Mouse (Mus musculus): ENCODE results near the gene Hsd17b6. TPM values are rescaled to one million over a fixed set of nuclear protein-coding genes. Genes with fewer than 3 reads are reported as not detected.

Hsd17b6 gene
- polyA plus RNA-seq, 2 experiments: not detected

DNA sequence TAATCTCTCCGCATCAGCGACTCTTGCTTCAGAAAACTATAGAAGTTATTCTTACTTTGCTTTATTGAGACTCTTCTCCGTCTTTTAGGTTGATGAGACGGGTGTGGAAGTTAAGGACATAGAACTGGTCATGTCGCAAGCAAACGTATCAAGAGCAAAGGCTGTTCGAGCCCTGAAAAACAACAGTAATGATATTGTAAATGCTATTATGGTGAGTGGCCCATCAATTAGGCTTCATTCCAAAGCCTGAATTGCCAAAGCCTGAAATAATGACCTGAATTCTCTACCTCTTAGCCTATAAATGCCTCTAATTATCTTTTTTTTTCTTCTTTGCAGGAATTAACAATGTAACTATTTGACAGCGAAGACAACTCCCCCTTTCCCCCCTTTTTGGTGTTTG is 40.7 kb upstream of the Hsd17b6 start:
- H3K27me3 ChIP-seq (ENCODE audit: control insufficient read depth, insufficient read depth, low read length): no peaks in the 10 kb centered on the region
- H3K4me3 ChIP-seq (replicated peaks; ENCODE audit: low read length): no peak overlapping the region
- H3K36me3 ChIP-seq (ENCODE audit: control insufficient read depth, insufficient read depth, low read length): peaks cover 81% of the 10 kb centered on the region
- H3K27ac ChIP-seq (replicated peaks; ENCODE audit: low read depth, low read length): no peak overlapping the region
- no peak for TF ChIP-seq POLR2A (IDR thresholded peaks at IDR 0.05; ENCODE audit: borderline replicate concordance, extremely low read depth, insufficient read depth, insufficient read length)
- ATAC-seq (ENCODE audit: low FRiP score, low read depth) (no peak), DNase-seq (ENCODE audit: low spot score) (no peak)
- H3K4me2 ChIP-seq (replicated peaks; ENCODE audit: low read depth, low read length, severe bottlenecking): no peak overlapping the region
- WGBS: 96% methylated on average over 8 of the region's 8 CpGs
- H3K4me1 ChIP-seq (ENCODE audit: control insufficient read depth, insufficient read depth, low read length): no peaks in the 10 kb centered on the region
- H3K9me3 ChIP-seq (ENCODE audit: control insufficient read depth, low read length): no peaks in the 10 kb centered on the region
- H3K9ac ChIP-seq (ENCODE audit: low read depth, low read length, severe bottlenecking): no peak overlapping the region

DNA sequence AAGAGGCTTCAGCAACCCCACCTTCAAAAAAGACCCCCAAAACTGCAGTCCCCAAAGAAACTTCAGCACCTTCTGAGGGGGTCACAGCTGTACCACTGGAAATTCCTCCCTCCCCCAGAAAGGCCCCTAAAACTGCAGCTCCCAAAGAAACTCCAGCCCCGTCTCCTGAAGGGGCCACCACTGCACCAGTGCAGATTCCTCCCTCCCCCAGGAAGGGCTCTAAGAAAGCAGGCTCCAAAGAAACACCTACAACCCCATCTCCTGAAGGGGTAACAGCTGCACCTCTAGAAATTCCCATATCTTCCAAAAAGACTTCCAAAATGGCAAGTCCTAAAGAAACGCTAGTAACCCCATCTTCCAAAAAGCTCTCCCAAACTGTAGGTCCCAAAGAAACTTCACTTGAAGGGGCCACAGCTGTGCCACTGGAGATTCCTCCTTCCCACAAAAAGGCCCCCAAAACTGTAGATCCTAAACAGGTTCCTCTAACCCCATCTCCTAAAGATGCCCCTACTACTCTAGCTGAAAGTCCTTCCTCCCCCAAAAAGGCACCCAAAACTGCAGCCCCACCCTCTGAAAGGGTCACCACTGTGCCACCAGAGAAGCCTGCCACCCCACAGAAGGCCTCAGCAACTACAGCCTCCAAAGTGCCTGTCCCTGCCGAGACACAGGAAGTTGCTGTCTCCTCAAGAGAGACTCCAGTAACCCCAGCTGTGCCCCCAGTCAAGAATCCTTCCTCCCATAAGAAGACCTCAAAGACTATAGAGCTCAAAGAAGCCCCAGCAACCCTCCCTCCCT is 35.8 kb upstream of the Hsd17b6 start:
- Histone ChIP-seq H3K4me1 (ENCODE audit: control insufficient read depth, insufficient read depth, low read length) (peaks cover 11% of the 10 kb centered on the region), H3K4me2 (replicated peaks; ENCODE audit: low read depth, low read length, severe bottlenecking) (no peak overlapping the region), H3K27me3 (ENCODE audit: control insufficient read depth, insufficient read depth, low read length) (no peaks in the 10 kb centered on the region), H3K4me3 (replicated peaks; ENCODE audit: low read length) (no peak overlapping the region), H3K9me3 (ENCODE audit: control insufficient read depth, low read length) (no peaks in the 10 kb centered on the region), H3K9ac (ENCODE audit: low read depth, low read length, severe bottlenecking) (no peak overlapping the region), H3K36me3 (ENCODE audit: control insufficient read depth, insufficient read depth, low read length) (peaks cover 97% of the 10 kb centered on the region), H3K27ac (replicated peaks; ENCODE audit: low read depth, low read length) (no peak overlapping the region)
- no peak for ATAC-seq (ENCODE audit: low FRiP score, low read depth)
- TF ChIP-seq POLR2A (IDR thresholded peaks at IDR 0.05; ENCODE audit: borderline replicate concordance, extremely low read depth, insufficient read depth, insufficient read length): no peak
- 72% methylated on average over 3 of the region's 3 CpGs for WGBS
- no peak for DNase-seq (ENCODE audit: low spot score)

DNA sequence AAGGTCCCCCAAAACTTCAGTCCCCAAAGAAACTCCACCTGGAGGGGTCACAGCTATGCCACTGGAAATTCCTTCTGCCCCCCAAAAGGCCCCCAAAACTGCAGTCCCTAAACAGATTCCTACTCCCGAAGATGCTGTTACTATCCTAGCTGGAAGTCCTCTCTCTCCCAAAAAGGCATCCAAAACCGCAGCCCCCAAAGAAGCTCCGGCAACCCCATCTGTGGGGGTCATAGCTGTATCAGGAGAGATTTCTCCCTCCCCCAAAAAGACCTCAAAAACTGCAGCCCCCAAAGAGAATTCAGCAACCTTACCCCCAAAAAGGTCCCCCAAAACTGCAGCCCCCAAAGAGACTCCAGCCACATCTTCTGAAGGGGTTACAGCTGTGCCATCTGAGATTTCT is 35.1 kb upstream of the Hsd17b6 start:
- no peak overlapping the region for H3K27ac ChIP-seq (replicated peaks; ENCODE audit: low read depth, low read length)
- WGBS: 85% methylated on average over 3 of the region's 3 CpGs
- no peak overlapping the region for H3K4me2 ChIP-seq (replicated peaks; ENCODE audit: low read depth, low read length, severe bottlenecking)
- H3K4me1 ChIP-seq (ENCODE audit: control insufficient read depth, insufficient read depth, low read length): peaks cover 16% of the 10 kb centered on the region
- DNase-seq (ENCODE audit: low spot score) (no peak), ATAC-seq (ENCODE audit: low FRiP score, low read depth) (no peak)
- H3K4me3 ChIP-seq (replicated peaks; ENCODE audit: low read length): no peak overlapping the region
- H3K27me3 ChIP-seq (ENCODE audit: control insufficient read depth, insufficient read depth, low read length): no peaks in the 10 kb centered on the region
- H3K9me3 ChIP-seq (ENCODE audit: control insufficient read depth, low read length): no peaks in the 10 kb centered on the region
- no peak overlapping the region for H3K9ac ChIP-seq (ENCODE audit: low read depth, low read length, severe bottlenecking)
- no peak for TF ChIP-seq POLR2A (IDR thresholded peaks at IDR 0.05; ENCODE audit: borderline replicate concordance, extremely low read depth, insufficient read depth, insufficient read length)
- H3K36me3 ChIP-seq (ENCODE audit: control insufficient read depth, insufficient read depth, low read length): peaks cover 89% of the 10 kb centered on the region

GRCm38 (mm10) chr10:128041636-128042035 is 34.2 kb upstream of the Hsd17b6 start:
- WGBS: 77% methylated on average over 4 of the region's 4 CpGs
- no peak for ATAC-seq (ENCODE audit: low FRiP score, low read depth)
- no peak overlapping the region for H3K27ac ChIP-seq (replicated peaks; ENCODE audit: low read depth, low read length)
- H3K9ac ChIP-seq (ENCODE audit: low read depth, low read length, severe bottlenecking): no peak overlapping the region; the same call in 1 of the 2 replicates
- no peak overlapping the region for H3K4me3 ChIP-seq (replicated peaks; ENCODE audit: low read length)
- no peaks in the 10 kb centered on the region for H3K27me3 ChIP-seq (ENCODE audit: control insufficient read depth, insufficient read depth, low read length)
- no peak overlapping the region for H3K4me2 ChIP-seq (replicated peaks; ENCODE audit: low read depth, low read length, severe bottlenecking)
- no peak for TF ChIP-seq POLR2A (IDR thresholded peaks at IDR 0.05; ENCODE audit: borderline replicate concordance, extremely low read depth, insufficient read depth, insufficient read length)
- no peaks in the 10 kb centered on the region for H3K9me3 ChIP-seq (ENCODE audit: control insufficient read depth, low read length)
- peaks cover 82% of the 10 kb centered on the region for H3K36me3 ChIP-seq (ENCODE audit: control insufficient read depth, insufficient read depth, low read length)
- DNase-seq (ENCODE audit: low spot score): no peak
- peaks cover 21% of the 10 kb centered on the region for H3K4me1 ChIP-seq (ENCODE audit: control insufficient read depth, insufficient read depth, low read length)

DNA sequence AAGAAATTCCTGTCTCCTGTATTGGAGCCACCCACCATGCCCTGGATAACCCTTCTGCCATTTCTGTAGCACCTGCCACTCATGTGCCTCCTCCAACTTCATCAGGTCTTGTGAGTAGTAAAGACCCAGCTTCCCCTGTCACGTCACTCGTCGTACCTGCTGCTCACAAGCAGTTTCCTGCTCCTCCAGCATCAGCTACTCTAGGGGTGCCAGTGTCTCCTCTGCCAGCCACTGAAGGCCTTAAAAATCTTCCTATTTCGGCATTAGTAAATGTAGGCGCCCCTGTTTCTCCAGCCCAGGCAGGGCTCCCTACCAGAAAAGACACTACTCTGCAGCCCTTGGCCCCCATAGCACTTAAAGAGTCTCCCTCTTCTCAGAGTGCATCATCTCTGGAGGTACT is 32.9 kb upstream of the Hsd17b6 start:
- peaks cover 69% of the 10 kb centered on the region for H3K36me3 ChIP-seq (ENCODE audit: control insufficient read depth, insufficient read depth, low read length)
- TF ChIP-seq POLR2A (IDR thresholded peaks at IDR 0.05; ENCODE audit: borderline replicate concordance, extremely low read depth, insufficient read depth, insufficient read length): no peak
- no peak for DNase-seq (ENCODE audit: low spot score)
- no peak overlapping the region for H3K27ac ChIP-seq (replicated peaks; ENCODE audit: low read depth, low read length)
- no peaks in the 10 kb centered on the region for H3K9me3 ChIP-seq (ENCODE audit: control insufficient read depth, low read length)
- no peaks in the 10 kb centered on the region for H3K27me3 ChIP-seq (ENCODE audit: control insufficient read depth, insufficient read depth, low read length)
- no peak overlapping the region for H3K9ac ChIP-seq (ENCODE audit: low read depth, low read length, severe bottlenecking)
- no peak overlapping the region for H3K4me2 ChIP-seq (replicated peaks; ENCODE audit: low read depth, low read length, severe bottlenecking)
- ATAC-seq (ENCODE audit: low FRiP score, low read depth): no peak
- 89% methylated on average over 5 of the region's 5 CpGs for whole genome bisulfite sequencing
- H3K4me3 ChIP-seq (replicated peaks; ENCODE audit: low read length): no peak overlapping the region
- peaks cover 21% of the 10 kb centered on the region for H3K4me1 ChIP-seq (ENCODE audit: control insufficient read depth, insufficient read depth, low read length)

Measured in limb, embryonic 14.5 days (tissue).